Mouse (Mus musculus): ENCODE measurements around the gene Bpifb4.

Gene Bpifb4

GRCm38 (mm10) chr2:154005734-154006133, 67.7 kb downstream of the Bpifb4 start:
- no peak for DNase-seq

- DNase-seq: no peak
Observed at GRCm38 (mm10) chr2:154006331-154006730, 68.3 kb downstream of the Bpifb4 start.

- DNase-seq: no peak
Observed at GRCm38 (mm10) chr2:154007381-154007780, 69.4 kb downstream of the Bpifb4 start.

GRCm38 (mm10) chr2:154007965-154008364, 70.0 kb downstream of the Bpifb4 start, which contains the start of gene Bpifa2:
TSS of gene Bpifa2 (plus strand) at chr2:154008265.
- DNase-seq: no peak

All from kidney, postnatal 25 days (tissue).